Mouse (Mus musculus): ENCODE measurements around the gene Ptpn7. TPM values are rescaled to one million over a fixed set of nuclear protein-coding genes. Genes with fewer than 3 reads are reported as not detected.
"Not testable (repeated sequence)": the region's sequence is repeated elsewhere in the genome, so short reads cannot be mapped to it uniquely, and the experiment has no call there.

The Ptpn7 gene
- total and polyA plus RNA-seq, 2 experiments from 2014 or later = 0.05 TPM

DNA sequence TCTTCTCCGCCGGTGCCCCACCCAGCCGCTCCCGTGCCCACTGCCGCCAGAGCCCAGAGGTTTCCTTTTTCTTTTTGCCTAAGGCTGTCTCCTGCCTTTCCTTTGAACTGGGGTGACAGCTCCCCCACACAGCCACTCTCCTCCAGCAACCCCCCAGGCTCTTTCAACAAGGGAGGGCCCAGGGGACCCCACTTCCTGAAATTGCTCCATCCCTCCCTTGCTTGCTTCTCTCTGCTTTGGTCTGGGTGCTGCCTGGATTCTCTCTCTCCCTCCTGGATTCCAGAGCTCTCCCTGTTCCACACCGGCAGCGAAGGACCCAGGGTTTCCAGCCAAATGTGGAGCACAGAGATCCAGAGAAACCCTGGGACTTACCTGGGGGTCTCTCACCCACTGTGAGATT lies 32.1 kb upstream of the Ptpn7 start:
- TF ChIP-seq CTCF (IDR thresholded peaks at IDR 0.05) = no peak
- Histone ChIP-seq H3K4me2 (ENCODE audit: low read depth, low read length, poor library complexity, severe bottlenecking) (no peak overlapping the region), H3K27ac (ENCODE audit: low read depth, low read length) (no peak overlapping the region), H3K4me3 (ENCODE audit: low read depth, low read length) (no peak overlapping the region), H3K27me3 (ENCODE audit: insufficient read depth, low read length) (peaks cover 25% of the 10 kb centered on the region), H3K4me1 (ENCODE audit: insufficient read depth, low read length) (no peaks in the 10 kb centered on the region), H3K9me3 (ENCODE audit: low read length) (no peaks in the 10 kb centered on the region), H3K36me3 (ENCODE audit: insufficient read depth, low read length) (no peaks in the 10 kb centered on the region), H3K9ac (replicated peaks; ENCODE audit: low read length, poor library complexity, severe bottlenecking) (no peak overlapping the region)
- no peak for ATAC-seq (ENCODE audit: low FRiP score)
- no peak for DNase-seq (ENCODE audit: low spot score)
- WGBS = 53% methylated on average over 6 of the region's 7 CpGs

- ATAC-seq (ENCODE audit: low FRiP score) (no peak), DNase-seq (ENCODE audit: low spot score) (no peak)
- Histone ChIP-seq H3K27ac (ENCODE audit: low read depth, low read length) (no peak within 1 kb of the TSS), H3K4me2 (ENCODE audit: low read depth, low read length, poor library complexity, severe bottlenecking) (peak within 1 kb of the TSS; percentile 73), H3K9ac (replicated peaks; ENCODE audit: low read length, poor library complexity, severe bottlenecking) (no peak within 1 kb of the TSS), H3K36me3 (ENCODE audit: insufficient read depth, low read length) (no peaks in the 10 kb centered on the region), H3K27me3 (ENCODE audit: insufficient read depth, low read length) (peaks cover 35% of the 10 kb centered on the region), H3K4me1 (ENCODE audit: insufficient read depth, low read length) (no peaks in the 10 kb centered on the region), H3K9me3 (ENCODE audit: low read length) (no peaks in the 10 kb centered on the region), H3K4me3 (ENCODE audit: low read depth, low read length) (peak within 1 kb of the TSS; percentile 39)
- 2% methylated on average over 30 of the region's 40 CpGs for WGBS
- no peak for TF ChIP-seq CTCF (IDR thresholded peaks at IDR 0.05)
These were observed 27.4 kb upstream of the Ptpn7 start, which contains the start of gene Lgr6 for GRCm38 (mm10) chr1:135105124-135105523. Lgr6 (minus strand) TSS chr1:135105276.

DNA sequence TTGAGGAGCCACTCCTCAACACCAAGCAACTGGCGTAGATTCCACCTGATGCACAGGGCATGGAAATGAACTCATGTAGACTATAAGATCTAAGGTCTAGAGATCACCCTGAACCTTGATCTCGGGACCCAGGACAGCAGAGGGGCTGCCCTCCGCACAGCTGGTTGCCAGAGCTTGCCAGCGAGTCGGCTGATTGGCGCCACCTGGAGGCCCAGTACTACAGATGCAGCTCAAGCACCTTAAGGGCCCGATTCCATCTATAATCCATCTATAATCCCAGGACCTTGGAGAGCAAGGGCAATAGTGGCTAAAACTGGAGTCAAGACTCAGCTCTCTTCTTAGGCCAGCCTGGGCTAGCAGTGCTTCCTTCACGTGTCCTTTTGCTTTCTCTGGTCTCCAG lies 26.5 kb upstream of the Ptpn7 start:
- H3K27ac ChIP-seq (ENCODE audit: low read depth, low read length) = no peak overlapping the region
- no peak overlapping the region for H3K4me2 ChIP-seq (ENCODE audit: low read depth, low read length, poor library complexity, severe bottlenecking)
- WGBS = 6% methylated on average over 8 of the region's 8 CpGs
- H3K9me3 ChIP-seq (ENCODE audit: low read length) = no peaks in the 10 kb centered on the region
- no peak overlapping the region for H3K4me3 ChIP-seq (ENCODE audit: low read depth, low read length)
- DNase-seq (ENCODE audit: low spot score) (peak; percentile 70), ATAC-seq (ENCODE audit: low FRiP score) (no peak)
- H3K36me3 ChIP-seq (ENCODE audit: insufficient read depth, low read length) = no peaks in the 10 kb centered on the region
- H3K27me3 ChIP-seq (ENCODE audit: insufficient read depth, low read length) = peaks cover 35% of the 10 kb centered on the region
- TF ChIP-seq CTCF (IDR thresholded peaks at IDR 0.05) = peak; percentile 85
- no peak overlapping the region for H3K9ac ChIP-seq (replicated peaks; ENCODE audit: low read length, poor library complexity, severe bottlenecking)
- H3K4me1 ChIP-seq (ENCODE audit: insufficient read depth, low read length) = no peaks in the 10 kb centered on the region

DNA sequence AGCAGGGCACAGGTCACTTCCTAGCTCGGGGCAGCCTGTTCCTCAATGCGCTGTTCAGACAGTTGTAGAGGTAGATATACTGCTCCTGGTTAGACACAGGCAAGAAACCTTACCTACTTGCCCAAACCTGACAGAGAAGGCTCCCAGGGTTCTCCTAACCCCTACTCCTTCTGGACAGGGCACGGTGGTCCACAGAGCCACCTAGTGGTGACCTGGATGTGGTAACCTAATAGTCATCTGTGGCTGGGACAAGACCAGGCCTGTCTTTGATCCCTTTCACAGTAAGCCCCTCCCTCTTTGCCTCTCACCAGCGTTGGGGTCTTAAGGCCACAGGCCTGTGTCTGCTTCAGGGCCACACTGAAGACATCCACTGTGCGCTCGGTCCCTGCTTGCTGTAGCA lies 23.9 kb upstream of the Ptpn7 start:
- H3K27me3 ChIP-seq (ENCODE audit: insufficient read depth, low read length) = peaks cover 27% of the 10 kb centered on the region
- H3K4me2 ChIP-seq (ENCODE audit: low read depth, low read length, poor library complexity, severe bottlenecking) = no peak overlapping the region
- H3K36me3 ChIP-seq (ENCODE audit: insufficient read depth, low read length) = no peaks in the 10 kb centered on the region
- H3K9me3 ChIP-seq (ENCODE audit: low read length) = no peaks in the 10 kb centered on the region
- no peak for ATAC-seq (ENCODE audit: low FRiP score)
- no peaks in the 10 kb centered on the region for H3K4me1 ChIP-seq (ENCODE audit: insufficient read depth, low read length)
- H3K27ac ChIP-seq (ENCODE audit: low read depth, low read length) = no peak overlapping the region
- H3K9ac ChIP-seq (replicated peaks; ENCODE audit: low read length, poor library complexity, severe bottlenecking) = no peak overlapping the region
- peak; percentile 35 for DNase-seq (ENCODE audit: low spot score)
- 47% methylated on average over 6 of the region's 6 CpGs for WGBS
- no peak overlapping the region for H3K4me3 ChIP-seq (ENCODE audit: low read depth, low read length)
- peak; percentile 69 for TF ChIP-seq CTCF (IDR thresholded peaks at IDR 0.05)

GRCm38 (mm10) chr1:135110075-135110474 lies 22.4 kb upstream of the Ptpn7 start:
- no peak for ATAC-seq (ENCODE audit: low FRiP score)

GRCm38 (mm10) chr1:135111271-135111670 lies 21.2 kb upstream of the Ptpn7 start:
- H3K9ac ChIP-seq (replicated peaks; ENCODE audit: low read length, poor library complexity, severe bottlenecking); H3K4me1 ChIP-seq (ENCODE audit: insufficient read depth, low read length); H3K27ac ChIP-seq (ENCODE audit: low read depth, low read length); H3K36me3 ChIP-seq (ENCODE audit: insufficient read depth, low read length); DNase-seq (ENCODE audit: low spot score); H3K9me3 ChIP-seq (ENCODE audit: low read length); ATAC-seq (ENCODE audit: low FRiP score); H3K4me3 ChIP-seq (ENCODE audit: low read depth, low read length); H3K4me2 ChIP-seq (ENCODE audit: low read depth, low read length, poor library complexity, severe bottlenecking); H3K27me3 ChIP-seq (ENCODE audit: insufficient read depth, low read length): not testable (repeated sequence)
- 58% methylated on average over 4 of the region's 5 CpGs for WGBS

More at GRCm38 (mm10) chr1:135110075-135110474, 22.4 kb upstream of the Ptpn7 start:
- Histone ChIP-seq H3K4me3 (ENCODE audit: low read depth, low read length) (no peak overlapping the region), H3K27me3 (ENCODE audit: insufficient read depth, low read length) (peaks cover 13% of the 10 kb centered on the region), H3K27ac (ENCODE audit: low read depth, low read length) (no peak overlapping the region), H3K4me2 (ENCODE audit: low read depth, low read length, poor library complexity, severe bottlenecking) (no peak overlapping the region), H3K9ac (replicated peaks; ENCODE audit: low read length, poor library complexity, severe bottlenecking) (no peak overlapping the region), H3K36me3 (ENCODE audit: insufficient read depth, low read length) (no peaks in the 10 kb centered on the region), H3K9me3 (ENCODE audit: low read length) (no peaks in the 10 kb centered on the region), H3K4me1 (ENCODE audit: insufficient read depth, low read length) (no peaks in the 10 kb centered on the region)
- peak; percentile 72 for DNase-seq (ENCODE audit: low spot score)
- 13% methylated on average over 6 of the region's 6 CpGs for WGBS
- peak; percentile 91 for TF ChIP-seq CTCF (IDR thresholded peaks at IDR 0.05)
